ENCODE assay signal across 7 mouse cellular contexts in the genomic region with DNA sequence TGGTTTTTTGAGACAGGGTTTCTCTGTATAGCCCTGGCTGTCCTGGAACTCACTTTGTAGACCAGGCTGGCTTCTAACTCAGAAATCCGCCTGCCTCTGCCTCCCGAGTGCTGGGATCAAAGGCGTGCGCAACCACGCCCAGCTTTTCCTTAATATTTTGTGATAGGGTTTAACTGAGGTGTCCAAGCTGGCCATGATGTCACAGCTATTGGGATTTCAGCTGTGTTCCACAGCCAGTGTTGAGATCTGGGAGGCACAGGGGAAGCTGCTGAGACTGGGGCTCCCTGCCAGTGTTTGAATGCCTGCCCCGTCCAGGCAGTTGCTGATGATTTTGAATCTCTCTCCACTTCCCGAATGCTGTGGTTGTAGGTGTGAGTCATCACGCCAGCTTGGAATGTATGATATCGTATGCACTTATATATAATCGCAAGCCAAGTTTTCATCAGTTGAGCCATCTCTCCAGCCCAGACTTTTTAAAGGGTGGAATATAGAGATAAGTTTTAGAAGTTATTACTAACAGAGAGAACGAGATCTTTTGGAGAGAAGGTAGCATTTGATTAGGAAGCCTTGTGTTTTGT. TPM values are rescaled to one million over a fixed set of nuclear protein-coding genes. Genes with fewer than 3 reads are reported as not detected.
DNase-seq lines count a peak whose midpoint lies in the region; ATAC-seq and TF ChIP-seq lines count a peak whose summit lies in the region.

No protein-coding gene starts in this region.

- peak; percentile 75 for TF ChIP-seq EP300 in liver, embryonic 14.5 days (IDR thresholded peaks at IDR 0.05; ENCODE audit: low read depth)

- H3K4me2 ChIP-seq in liver, embryonic 14.5 days (ENCODE audit: low read depth) = no peak overlapping the region

- H3K4me1 ChIP-seq in G1E (ENCODE audit: insufficient read depth, low read depth, low read length) = peaks cover 69% of the 10 kb centered on the region
- peaks cover 6 to 27% of the 10 kb centered on the region in 2 experiments; a peak in 3 of 4 replicates for H3K4me1 ChIP-seq in liver, embryonic 14.5 days (replicated peaks; ENCODE audit: control insufficient read depth in 2 of 2, insufficient read depth in 2 of 2, low read length in 1 of 2)

- peak; percentile 77 for ATAC-seq in G1E (ENCODE audit: extremely low read depth, insufficient number of reproducible peaks, low FRiP score, poor library complexity, severe bottlenecking)
- ATAC-seq in liver, embryonic 14.5 days (ENCODE audit: insufficient read depth) = peak; percentile 70; the same call in 1 of the 2 replicates

- TF ChIP-seq CTCF in G1E (IDR thresholded peaks at IDR 0.05; ENCODE audit: low read depth, low read length) = no peak
- TF ChIP-seq CTCF in liver, embryonic 14.5 days (IDR thresholded peaks at IDR 0.05; ENCODE audit: low read depth) = no peak

- H3K27me3 ChIP-seq in G1E (ENCODE audit: insufficient read depth, low read length) = no peaks in the 10 kb centered on the region
- no peaks in the 10 kb centered on the region for H3K27me3 ChIP-seq in liver, embryonic 14.5 days (ENCODE audit: control insufficient read depth, insufficient read depth, low read length)

- WGBS in liver, embryonic 14.5 days (ENCODE audit: insufficient replicate concordance) = 40% methylated on average over 11 of the region's 11 CpGs

- peaks cover 7% of the 10 kb centered on the region; the same call in 1 of the 2 replicates for H3K9me3 ChIP-seq in G1E (replicated peaks)
- no peaks in the 10 kb centered on the region for H3K9me3 ChIP-seq in liver, embryonic 14.5 days (ENCODE audit: control insufficient read depth, low read length)

- peaks cover 14% of the 10 kb centered on the region for H3K36me3 ChIP-seq in G1E (replicated peaks)
- no peaks in the 10 kb centered on the region for H3K36me3 ChIP-seq in liver, embryonic 14.5 days (replicated peaks; ENCODE audit: control insufficient read depth, insufficient read depth, low read depth)

- peak; percentile 95 for DNase-seq in 416B (ENCODE audit: low read depth)
- peak; percentile 37 for DNase-seq in G1E (ENCODE audit: low spot score)
- DNase-seq in heart, adult 8-10 months (ENCODE audit: low spot score) = peak; percentile 23
- DNase-seq in liver, embryonic 14.5 days (ENCODE audit: low read depth in 3 of 3, low spot score in 3 of 3) = peak; percentile 25 to 44 (median 33)
- no peak for DNase-seq in cerebellum, adult 11-12 months
- no peak for DNase-seq in frontal cortex, postnatal 10 days (ENCODE audit: low spot score in 2 of 2)
- DNase-seq in cerebellum, postnatal 4 days (ENCODE audit: low spot score in 2 of 2) = no peak

- H3K9ac ChIP-seq in liver, embryonic 14.5 days (replicated peaks) = no peak overlapping the region

- H3K4me3 ChIP-seq in G1E (ENCODE audit: low read depth, low read length) = peak overlapping the region; percentile 21; the same call in 1 of the 2 replicates
- H3K4me3 ChIP-seq in liver, embryonic 14.5 days (ENCODE audit: insufficient read depth in 1 of 2, low read depth in 2 of 2, low read length in 2 of 2) = no peak overlapping the region

- H3K27ac ChIP-seq in liver, embryonic 14.5 days = no peak overlapping the region

RNA-seq across cellular contexts. Expression of gene Cbfa2t2, which starts 27.4 kb away (rescaled TPM):
- total RNA-seq in G1E (2014; fragmentation: Nextera tagmentation) (29.8 and 34.6 TPM in 2 replicates), G1E (2017) (13.4 and 13.7 TPM in 2 replicates)
- polyA plus RNA-seq in G1E (2012) = 7.3 and 7.8 TPM in 2 replicates
- total RNA-seq in heart, adult 8-10 months (2022) = 10 to 100 TPM; 11.6 to 22.2 (median 16.0) TPM
- polyA plus RNA-seq in liver, embryonic 14.5 days (2012; rRNA removed) = 3.2 and 4.1 TPM in 2 replicates
- 5.3 and 5.8 TPM in 2 replicates for polyA plus RNA-seq in liver, embryonic 14.5 days (2014; fragmentation: Nextera tagmentation; extraction: Ambion mirVana)

RNA-seq across cellular contexts. Expression of gene Snta1, which starts 55.8 kb away (rescaled TPM):
- total RNA-seq in G1E (2014; fragmentation: Nextera tagmentation) (not detected in 2 replicates), G1E (2017) (not detected in 2 replicates)
- polyA plus RNA-seq in G1E (2012) = not detected in 2 replicates
- 10 to 100 TPM; 69.1 to 74.1 (median 72.8) TPM for total RNA-seq in heart, adult 8-10 months (2022)
- polyA plus RNA-seq in liver, embryonic 14.5 days (2012; rRNA removed) = 1.5 and 1.6 TPM in 2 replicates
- polyA plus RNA-seq in liver, embryonic 14.5 days (2014; fragmentation: Nextera tagmentation; extraction: Ambion mirVana) = 0.64 and 0.70 TPM in 2 replicates

Comparison
In these comparisons a context has a peak if more than half of its experiments do, and no peak if none do; other contexts are left out.
1. DNase-seq: peak in 416B (single experiment), G1E (single experiment), heart, adult 8-10 months (single experiment) and liver, embryonic 14.5 days (3 of 3); none in cerebellum, adult 11-12 months (single experiment), frontal cortex, postnatal 10 days (0 of 2) and cerebellum, postnatal 4 days (0 of 2).
2. RNA of gene Snta1, which starts 55.8 kb away (total RNA-seq): 69.1 to 74.1 TPM in heart, adult 8-10 months; not detected in G1E; every median in the first group is over 10 times any median in the second.